Mouse (Mus musculus) fat pad, adult 2 months (tissue): ENCODE measurements at regions not wholly inside any gene's neighbourhood (a gene's known extent, or its start where the extent isn't known, plus 50 kb on each side); places are given as distances from the start of the nearest gene placed in this dataset.

Experiments used
- DNase-seq: peaks from one replicate; pipeline ENCODE4 v3.0.0-alpha.2; 2011; ENCODE audit warnings: low read depth, low spot score; ENCODE audit errors: extremely low read depth

DNA sequence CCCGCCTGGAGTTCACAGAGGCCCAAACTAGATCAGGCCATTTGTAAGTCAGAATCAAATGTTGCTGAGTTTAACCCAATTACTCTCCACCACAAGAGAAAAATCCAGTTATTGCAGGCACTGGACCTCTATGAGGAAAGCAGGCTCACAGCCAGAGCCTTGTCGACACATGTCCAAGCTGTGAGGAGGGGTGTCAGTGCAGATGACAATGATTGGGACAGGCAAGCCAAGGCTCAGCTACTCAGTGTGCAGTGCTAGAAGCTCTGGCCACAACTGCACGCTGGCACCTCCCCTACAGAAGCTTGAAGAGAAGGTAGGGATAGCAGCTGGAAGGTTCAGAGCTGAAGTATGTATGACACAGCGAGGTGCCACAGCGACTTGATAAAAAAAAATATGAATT is 253.4 kb downstream of the Cog6 start:
- DNase-seq = no peak

DNA sequence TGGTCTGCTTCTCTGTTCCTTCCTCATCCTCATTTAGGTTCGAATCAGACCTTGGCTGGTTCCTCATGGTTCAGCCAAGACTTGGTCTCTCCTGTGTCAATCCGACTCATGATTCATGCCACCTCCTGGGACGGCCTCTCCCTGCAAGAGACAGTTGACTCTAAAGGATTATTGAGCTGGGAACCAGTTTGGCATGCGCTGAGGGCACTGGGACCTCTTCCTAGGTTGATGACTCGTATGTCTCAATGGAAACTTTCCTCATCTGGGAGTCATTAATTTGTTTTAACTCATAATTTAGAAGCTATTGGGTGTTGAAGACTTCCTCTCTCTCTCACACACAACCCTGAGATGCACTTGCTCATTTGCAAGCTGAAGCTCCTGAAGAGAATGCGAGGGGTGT is 254.5 kb downstream of the Cog6 start:
- no peak for DNase-seq

DNA sequence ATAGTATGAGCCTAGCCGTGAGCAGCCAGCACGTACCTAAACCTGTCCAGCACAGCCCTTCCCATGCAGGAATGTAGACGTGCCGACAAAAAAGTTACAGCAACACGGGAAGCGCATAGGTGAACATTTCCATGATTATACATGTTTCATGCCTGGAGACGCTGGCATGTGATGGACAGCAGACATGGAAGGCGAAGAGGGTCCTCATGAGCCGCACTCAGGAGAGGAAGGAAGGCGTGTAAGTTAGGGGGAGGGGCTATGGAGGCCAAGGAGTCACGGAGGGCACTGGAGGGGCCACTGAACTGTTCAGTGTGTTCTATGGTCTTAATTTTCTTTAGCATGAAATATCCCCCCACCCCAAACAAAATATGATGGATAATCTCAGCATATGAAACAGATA is 257.2 kb downstream of the Cog6 start:
- no peak for DNase-seq

DNA sequence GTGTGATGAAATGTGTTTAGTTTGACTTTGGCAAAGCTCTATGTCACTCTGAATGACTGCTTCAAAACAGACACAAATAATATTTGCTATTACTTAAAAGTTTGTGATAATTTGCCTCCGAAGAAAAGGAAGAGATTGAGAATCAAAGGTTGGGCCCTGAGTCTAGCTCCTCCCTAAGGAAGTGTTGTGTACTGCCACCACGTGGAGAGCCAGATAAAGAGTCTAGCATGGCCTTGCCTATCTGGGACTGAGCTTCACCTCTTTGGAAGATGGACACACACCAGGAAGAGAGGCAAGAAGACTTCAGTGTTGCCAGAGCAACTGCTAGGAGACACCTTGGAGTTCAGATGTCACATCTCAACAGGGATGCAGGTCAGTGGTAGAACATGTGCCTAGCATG is 258.5 kb downstream of the Cog6 start:
- no peak for DNase-seq

DNA sequence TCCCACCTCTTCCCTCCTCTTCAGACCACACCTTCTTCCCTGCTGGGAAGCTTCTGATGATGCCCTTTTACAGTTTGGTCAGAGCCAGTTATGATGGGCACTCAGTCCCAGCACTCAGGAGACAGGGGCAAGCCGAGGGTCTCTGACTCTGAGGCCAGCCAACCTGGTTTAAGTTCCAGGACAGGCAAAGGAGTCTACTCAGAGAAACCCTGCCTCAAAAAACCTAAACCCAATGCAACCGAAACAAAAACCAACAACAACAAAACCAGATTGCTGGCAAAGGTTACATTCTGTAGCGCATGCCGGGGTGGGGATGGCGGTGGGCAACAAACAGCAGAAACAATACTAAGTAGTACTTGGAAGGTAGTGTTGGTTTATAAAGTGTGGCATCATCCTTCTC is 260.2 kb downstream of the Cog6 start:
- DNase-seq = no peak

DNA sequence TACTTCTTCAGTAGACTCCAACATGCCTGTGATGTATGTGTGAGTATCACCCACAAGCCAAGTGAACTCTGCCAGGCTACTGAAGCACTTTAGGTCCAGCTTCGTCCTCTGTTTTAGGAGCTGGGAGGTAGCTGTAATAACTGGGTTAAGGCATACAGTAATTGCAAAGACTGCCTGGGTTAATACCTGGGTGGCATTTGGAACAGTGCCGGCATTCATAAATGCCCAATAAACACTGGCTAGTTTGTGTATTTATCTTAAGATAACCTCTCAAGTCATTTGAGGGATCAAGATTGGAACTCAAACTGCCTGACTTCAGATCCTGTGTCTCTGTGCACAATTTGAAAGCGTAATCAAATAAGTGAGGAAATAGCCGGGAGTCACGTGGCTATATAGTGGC is 261.0 kb downstream of the Cog6 start:
- DNase-seq = no peak

DNA sequence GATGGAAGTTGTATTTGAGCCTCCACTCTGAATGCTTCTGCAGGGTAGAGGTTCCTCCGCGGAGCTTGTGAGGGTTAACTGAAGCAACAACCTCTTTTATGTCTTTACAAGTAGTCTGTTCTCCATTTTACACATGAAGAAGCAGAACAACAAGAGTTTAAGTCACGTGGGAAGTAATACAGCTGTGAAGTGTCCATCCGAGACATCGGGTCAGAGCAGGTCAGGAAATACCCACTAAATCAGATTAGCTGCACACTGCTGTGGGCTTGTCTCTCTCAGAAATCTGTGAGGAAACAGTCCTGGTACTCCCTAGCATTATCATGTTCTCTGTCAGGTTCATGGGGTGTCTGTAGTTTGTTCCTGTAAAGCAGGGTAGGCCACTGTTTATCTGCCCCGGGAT is 262.1 kb downstream of the Cog6 start:
- no peak for DNase-seq

DNA sequence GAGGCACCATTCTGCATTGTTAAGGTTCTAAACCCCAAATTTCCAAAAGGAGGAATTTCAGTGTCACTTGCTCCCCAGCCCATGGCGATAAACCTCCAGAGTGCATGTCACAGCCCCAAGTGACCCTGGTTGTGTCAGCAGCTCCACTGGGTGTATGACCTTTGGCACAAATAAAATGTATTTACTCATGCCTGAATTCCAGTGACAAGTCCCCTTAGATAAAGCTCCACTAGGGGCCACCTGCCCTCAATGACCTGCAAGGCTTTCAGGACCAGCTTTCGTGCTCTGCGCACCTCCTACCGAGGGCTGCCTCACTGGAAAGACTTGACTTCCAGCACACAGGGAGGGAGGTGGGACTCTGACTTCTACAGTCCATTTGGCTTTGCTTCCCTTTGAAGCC is 262.6 kb downstream of the Cog6 start:
- no peak for DNase-seq

DNA sequence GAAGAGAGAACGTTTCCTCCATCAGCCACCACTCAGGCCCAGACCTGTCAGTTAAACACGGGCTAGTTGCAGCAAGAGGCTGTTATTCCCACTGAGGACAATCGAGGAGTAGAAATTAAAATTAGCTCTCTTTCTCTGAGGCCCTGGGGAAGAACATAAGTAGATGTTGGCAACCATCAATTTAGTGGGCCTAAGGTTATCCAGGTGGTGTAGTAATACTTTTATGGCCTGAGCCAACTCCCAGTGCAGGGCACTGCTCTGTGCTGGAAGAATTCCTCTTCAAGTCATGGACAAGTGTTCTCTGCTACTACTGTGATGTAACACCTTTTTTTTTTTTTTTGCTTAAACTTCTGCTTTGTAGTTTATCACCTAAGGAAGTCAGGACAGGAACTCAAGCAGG is 270.1 kb downstream of the Cog6 start:
- peak; percentile 91 for DNase-seq

DNA sequence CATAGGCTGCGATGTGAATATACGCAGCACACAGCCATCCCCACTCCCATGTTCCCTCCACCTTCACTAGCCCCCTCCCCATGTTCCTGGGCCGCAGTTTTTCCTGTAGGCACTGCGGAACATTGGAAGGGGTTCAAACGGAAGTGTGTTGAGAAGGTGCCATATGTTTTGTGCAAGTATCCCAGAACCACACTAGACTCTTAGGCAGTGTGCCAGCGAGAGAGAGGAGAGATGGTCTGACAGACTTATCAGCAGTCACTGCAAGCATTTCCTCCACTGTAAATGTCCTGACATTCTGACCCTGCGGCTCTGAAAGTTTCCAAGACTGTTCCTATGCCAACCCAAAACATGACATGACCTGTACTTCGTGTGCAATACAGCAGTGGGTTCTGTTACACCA is 272.7 kb downstream of the Cog6 start:
- no peak for DNase-seq

DNA sequence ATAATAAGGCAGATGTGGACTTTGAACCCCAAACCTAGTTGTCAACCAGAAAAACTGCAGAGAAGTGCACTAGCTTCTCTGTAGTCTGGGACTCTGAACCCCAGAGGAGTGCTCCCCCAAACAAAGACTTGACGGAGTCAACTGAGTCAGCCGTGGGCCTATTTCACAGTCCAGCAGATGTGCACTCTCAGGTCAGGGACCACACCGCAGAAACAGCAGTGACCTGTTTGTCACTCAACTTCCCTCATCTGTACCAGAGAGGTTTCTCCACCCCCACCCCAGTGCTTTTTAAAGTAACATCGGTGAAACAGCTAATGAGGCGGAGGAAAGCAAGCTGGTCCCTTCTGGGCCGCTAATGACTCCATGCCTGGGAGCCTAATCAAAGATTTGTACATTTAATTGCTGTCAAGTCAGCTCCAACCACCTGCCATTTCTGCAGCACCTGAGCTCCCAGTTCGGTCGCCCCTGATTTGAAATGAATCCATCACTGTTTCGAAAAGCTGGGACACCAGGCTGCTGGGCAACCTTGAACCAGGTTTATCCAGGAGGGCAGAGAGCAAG is 276.5 kb downstream of the Cog6 start:
- no peak for DNase-seq

DNA sequence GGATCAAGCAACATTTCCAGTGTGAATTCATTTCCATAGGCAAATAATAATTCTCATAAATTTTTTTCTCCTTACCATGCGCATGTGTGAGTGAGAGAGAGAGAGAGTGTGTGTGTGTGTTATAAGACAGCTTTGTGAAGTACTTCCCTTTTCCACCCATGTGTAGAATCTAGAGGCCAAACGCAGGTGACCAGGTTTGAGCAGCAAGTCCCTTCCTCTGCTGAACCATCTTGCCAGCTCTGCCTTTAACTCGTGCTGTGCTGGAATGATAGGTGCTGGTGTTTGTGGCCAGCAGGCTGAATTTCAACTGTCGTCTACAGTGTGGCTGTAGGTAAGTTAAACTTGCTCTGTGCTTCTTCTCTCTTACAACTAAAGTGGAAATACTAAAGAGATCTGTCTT is 277.5 kb downstream of the Cog6 start:
- no peak for DNase-seq

DNA sequence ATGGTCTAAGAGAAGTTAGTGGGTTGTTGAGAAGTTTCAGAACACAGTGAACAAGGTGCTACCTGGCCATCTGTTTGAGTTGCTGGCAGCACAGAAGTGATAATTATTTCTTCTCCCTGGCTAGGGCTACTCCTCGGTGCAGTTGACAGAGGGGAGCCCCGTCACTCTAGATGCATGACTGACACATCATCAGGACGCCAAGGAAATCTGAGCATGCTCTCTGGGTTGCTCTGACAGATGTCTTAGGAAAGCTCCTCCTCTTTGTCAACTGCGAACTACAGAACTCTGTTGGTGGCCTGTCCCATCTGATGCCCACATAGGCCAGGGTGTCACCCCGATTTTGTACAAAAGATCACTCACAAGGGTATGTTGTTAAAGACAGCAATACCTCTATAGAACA is 278.7 kb downstream of the Cog6 start:
- no peak for DNase-seq

DNA sequence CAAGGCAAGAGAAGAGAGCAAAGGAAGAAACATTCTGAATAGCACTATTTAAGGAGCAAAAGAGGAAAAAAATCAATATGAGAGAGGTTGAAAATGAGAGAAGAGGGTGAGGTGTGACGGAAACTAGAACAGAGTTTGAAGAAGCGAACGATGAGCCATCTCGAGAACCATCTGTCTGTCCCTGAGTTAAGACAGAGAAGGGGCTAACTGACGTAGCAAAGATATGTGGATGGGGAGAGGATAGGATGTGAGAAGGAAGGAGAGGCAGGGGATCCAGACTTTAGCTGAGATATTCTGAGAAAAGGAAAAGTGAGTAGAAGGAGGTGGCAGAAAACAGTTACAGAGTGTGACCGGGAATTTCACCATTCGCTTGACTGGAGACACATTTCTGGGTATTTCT is 281.1 kb downstream of the Cog6 start:
- DNase-seq = no peak

DNA sequence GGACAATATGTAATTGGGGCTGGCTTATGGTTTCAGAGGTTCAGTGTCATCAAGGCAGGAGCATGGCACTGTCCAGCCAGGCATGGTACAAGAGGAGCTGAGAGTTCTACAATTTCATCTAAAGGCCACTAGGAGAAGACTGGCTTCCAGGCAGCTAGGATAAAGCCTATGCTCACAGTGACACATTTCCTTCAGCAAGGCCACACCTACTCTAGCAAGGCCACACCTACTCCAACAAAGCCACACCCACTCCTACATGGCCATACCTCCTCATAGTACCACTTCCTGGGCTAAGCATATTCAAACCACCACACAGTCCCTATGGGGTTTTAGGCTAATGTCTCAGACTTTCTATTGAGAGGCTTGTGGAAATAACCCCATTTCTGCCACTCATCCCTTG is 285.1 kb downstream of the Cog6 start:
- no peak for DNase-seq

DNA sequence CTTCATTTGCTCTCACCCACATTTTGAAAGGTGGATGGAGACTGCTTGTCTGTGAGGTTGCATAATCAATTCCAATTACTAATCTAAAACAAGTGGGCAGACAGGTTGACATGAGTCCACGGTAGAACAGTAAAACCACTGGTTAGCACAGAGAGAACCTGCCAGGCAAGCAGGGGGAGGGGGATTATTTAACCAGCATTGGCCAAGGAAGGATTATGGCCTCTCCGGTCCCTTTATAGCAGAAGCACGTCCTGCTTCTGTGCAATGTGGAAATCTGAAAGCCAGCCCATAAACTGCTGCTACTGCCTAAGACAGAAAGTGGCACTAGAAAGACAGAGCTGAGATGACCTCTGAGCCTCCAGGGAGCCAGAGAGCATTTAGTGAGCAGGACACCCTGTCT is 285.5 kb downstream of the Cog6 start:
- DNase-seq = peak; percentile 92

DNA sequence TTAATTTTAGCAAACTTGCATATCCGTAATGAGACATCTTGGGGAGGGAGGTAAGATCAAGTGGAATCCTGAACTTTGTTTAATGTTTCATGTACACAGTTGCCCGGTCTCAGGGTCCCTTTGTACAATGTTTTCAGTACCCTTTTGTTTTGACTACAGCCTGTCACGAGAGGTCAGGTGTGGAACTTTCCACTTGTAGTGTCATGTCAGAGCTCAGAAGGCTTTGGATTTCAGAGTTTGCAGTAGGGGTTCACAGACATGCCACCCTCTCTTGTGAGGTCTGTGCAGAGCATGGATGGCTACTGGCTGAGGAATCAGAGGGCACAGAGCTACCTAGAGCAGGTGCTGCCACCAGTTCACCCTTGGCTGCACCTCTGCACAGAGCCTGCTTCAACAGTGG is 287.3 kb downstream of the Cog6 start:
- DNase-seq = no peak

DNA sequence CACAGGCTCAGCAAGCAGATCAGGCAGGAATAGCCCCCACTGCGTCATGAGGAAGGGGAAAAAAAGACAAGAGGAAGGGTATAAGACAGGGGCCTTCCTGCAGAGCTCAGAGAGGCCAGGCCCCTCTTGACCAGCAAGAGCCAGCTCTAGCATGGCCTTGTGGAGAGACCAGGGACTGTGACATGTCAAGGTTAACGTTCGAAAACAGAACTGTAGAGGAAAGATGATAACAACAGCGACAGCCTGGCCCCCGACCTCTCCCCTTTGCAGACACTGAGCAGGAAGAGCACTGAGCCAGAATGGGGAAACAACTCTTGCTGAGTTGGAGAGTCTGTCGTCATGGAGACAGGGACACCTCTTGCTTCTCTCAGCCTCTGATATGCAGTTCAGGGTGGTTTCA is 288.2 kb downstream of the Cog6 start:
- no peak for DNase-seq

DNA sequence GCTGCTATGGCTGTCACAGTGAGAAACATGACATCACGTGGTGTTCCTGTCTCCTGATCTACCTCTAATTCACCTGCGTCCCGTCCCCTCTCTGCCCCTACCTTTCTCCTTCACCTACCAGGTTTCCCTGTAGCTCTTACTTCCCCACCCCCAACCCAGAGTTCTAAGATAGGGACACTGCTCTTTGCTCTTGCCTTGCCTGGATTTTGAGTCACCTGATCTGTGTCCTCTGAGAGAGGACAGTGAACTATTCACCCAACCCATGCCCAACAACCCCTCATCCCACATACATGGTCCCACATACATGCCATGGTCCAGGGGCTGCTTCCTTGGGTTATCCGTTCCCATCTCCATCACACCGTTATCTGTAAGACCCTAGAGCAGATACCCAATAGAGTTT is 288.6 kb downstream of the Cog6 start:
- DNase-seq = no peak

DNA sequence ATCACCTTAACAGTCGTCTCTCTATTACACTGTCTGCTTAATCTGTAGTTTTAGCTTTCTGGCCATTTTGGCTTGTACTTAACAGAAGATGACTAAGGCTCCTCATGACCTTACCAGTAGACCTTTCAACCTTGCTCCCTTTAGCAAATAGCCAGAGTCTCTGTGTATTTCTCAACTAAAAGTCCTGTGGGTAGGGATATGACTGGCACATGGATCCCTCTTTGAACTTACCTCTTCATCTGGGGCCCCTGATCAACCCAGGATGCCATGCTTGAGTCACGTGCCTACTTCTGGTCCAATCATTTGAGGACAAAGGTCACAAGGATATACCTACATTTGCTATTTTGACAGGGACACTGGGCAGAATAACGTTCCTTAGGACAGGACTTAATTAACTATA is 292.7 kb downstream of the Cog6 start:
- no peak for DNase-seq

DNA sequence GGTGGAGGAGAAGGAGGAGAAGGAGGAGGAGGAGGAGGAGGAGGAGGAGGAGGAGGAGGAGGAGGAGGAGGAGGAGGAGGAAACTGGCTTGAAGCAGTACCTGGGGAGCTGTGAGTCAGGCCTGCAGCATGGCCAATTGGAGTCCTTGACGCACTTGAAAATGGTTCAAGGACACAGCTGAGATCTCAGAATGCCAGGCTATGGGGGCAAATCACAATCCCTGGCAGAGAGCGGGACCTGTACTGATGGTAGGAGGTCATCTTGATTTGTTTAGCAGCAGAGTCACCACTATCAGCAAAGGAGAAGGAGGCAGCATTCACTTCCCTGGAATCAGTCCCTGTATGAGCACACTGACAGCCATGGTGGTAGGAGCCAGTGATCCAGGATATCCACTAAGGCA is 294.1 kb downstream of the Cog6 start:
- DNase-seq = no peak

DNA sequence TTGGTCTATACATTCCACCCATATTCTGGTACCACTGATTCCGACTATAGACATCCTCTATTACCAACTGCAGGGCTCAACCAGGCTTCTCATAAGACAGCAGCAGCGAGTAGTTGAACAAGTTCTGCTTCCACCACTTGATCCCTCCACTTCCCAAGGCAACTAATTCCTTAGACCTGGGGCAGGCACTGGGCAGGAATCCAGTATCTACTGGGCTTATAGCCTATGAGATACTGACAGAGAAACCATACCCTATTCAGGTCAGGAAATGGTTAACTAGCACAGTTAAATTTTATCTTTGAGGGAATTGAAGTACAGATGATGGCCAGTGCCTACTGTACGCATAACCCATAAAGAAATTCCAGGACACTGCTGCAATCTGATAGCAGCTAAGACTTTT is 297.9 kb downstream of the Cog6 start:
- DNase-seq = no peak

DNA sequence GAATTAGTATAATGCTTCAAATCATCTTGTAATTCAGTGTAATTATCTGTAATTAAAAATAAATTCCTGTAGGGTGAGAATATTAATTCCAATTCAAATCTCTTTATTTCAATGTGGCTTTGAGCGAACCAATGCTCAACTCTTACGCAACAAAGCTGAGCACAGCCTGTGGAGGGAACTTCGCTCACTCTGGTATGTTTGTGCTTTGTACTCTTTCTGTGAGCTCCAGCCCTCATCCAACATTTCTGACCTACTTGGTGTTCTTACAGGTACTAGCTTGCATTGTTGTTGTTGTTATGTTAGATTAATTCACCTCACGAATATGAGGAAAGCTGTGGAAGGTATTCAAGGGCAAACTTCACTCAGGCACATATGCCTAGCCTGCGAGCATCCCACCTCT is 299.7 kb downstream of the Cog6 start:
- DNase-seq = no peak

DNA sequence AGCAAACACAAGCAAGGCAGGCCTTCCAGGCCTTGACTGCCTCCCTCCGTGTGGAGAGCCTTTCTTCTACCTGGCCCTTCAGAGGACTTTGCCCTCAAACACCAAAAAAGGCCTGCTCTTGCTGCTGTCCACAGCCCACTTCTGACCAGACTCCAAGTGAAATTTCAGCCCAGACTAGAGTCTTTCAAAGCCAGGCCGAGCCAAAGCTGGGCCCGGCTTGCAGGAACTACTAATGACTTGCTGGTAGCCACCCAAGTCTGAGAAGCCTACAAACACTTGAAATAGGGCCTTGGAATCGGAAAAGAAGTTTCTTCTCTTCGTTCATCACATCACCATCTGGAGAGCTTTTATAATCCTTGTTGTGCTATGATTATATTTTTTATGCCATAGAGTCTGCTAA is 304.9 kb downstream of the Cog6 start:
- no peak for DNase-seq
